Mouse (Mus musculus) hindbrain, embryonic 14.5 days (tissue): ENCODE data around the gene Kpna7. TPM values are rescaled to one million over a fixed set of nuclear protein-coding genes. Genes with fewer than 3 reads are reported as not detected.
"Not testable (repeated sequence)": the region's sequence is repeated elsewhere in the genome, so short reads cannot be mapped to it uniquely, and the experiment has no call there.

Experiments
- ATAC-seq: fragments of 200-750 bp; cut with Nextera tagmentation; 2 replicates; pipeline ENCODE4 v1.8.0; 2017; ENCODE audit warnings: moderate number of reproducible peaks, mild to moderate bottlenecking, moderate TSS enrichment, moderate library complexity; ENCODE audit not compliant: low FRiP score
- DNase-seq: peaks from one replicate; pipeline ENCODE4 v3.0.0-alpha.2; 2015; ENCODE audit warnings: low spot score
- H3K27ac ChIP-seq: fragments of 300-500 bp; sonication (generic); 2 replicates; pipeline ENCODE4 v1.5.1; 2014; ENCODE audit warnings: mild to moderate bottlenecking, moderate library complexity
- H3K27me3 ChIP-seq: fragments of 300-500 bp; sonication (generic); 2 replicates; pipeline ENCODE4 v1.6.1; 2014; ENCODE audit warnings: mild to moderate bottlenecking, low read length, mixed read lengths; ENCODE audit not compliant: control insufficient read depth, insufficient read depth
- H3K36me3 ChIP-seq: fragments of 300-500 bp; sonication (generic); replicated peaks from 2 replicates; pipeline ENCODE4 v1.6.1; 2014; ENCODE audit not compliant: control insufficient read depth, insufficient read depth
- H3K4me1 ChIP-seq: fragments of 300-500 bp; sonication (generic); replicated peaks from 2 replicates; pipeline ENCODE4 v1.6.1; 2014; ENCODE audit warnings: antibody characterized with exemption, low read length, mixed read lengths; ENCODE audit not compliant: control insufficient read depth, insufficient read depth
- H3K4me2 ChIP-seq: fragments of 300-500 bp; sonication (generic); replicated peaks from 2 replicates; pipeline ENCODE4 v1.6.1; 2014; ENCODE audit warnings: mild to moderate bottlenecking, moderate library complexity
- H3K4me3 ChIP-seq: fragments of 300-500 bp; sonication (generic); replicated peaks from 2 replicates; pipeline ENCODE4 v1.5.1; 2014; ENCODE audit warnings: mild to moderate bottlenecking, low read length
- H3K9ac ChIP-seq: fragments of 300-500 bp; sonication (generic); 2 replicates; pipeline ENCODE4 v1.6.1; 2014
- H3K9me3 ChIP-seq: fragments of 300-500 bp; sonication (generic); 2 replicates; pipeline ENCODE4 v1.6.1; 2016; ENCODE audit warnings: low read length; ENCODE audit not compliant: control insufficient read depth
- WGBS: fragments of 180-500 bp; shearing (Covaris S2); extraction: QIAGEN DNeasy Blood & Tissue Kit; methylation state at CpG from one replicate; pipeline ENCODE4 v1.1.7; 2014; 5-methylcytosine and 5-hydroxymethylcytosine counted together
- polyA plus RNA-seq: library from polyadenylated mRNA; unstranded; fragments of >200 nt; fragmentation: Nextera tagmentation; extraction: Ambion mirVana; gene quantifications from 2 replicates; pipeline ENCODE4 v1.2.1, GENCODE M21; 2014

Kpna7 gene
- polyA plus RNA-seq, 1 experiment from 2014 or later = not detected

DNA sequence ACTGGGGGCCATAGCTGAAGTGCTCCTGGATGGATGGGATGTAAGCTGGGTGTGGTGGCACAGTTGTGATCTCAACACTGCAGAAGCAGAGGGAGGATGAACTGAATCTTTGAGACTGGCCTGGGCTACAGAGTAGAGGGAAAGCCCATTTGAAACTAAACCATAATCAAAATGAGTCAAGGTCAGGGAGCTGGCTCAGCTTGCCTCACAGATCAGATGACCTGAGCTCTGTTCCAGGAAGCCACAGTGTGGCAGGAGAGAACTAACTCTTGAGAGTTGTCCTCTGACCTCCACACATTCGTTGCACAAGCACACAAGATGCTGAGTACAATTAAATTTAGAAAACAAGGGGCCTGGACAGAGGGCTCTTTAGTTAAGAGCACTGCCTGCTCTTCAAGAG lies 63.6 kb downstream of the Kpna7 start:
- H3K27me3 ChIP-seq, DNase-seq, H3K4me2 ChIP-seq, H3K27ac ChIP-seq, H3K4me1 ChIP-seq, ATAC-seq, H3K4me3 ChIP-seq, H3K9me3 ChIP-seq, H3K36me3 ChIP-seq, H3K9ac ChIP-seq: not testable (repeated sequence)
- WGBS = 45% methylated on average over 1 of the region's 1 CpGs

DNA sequence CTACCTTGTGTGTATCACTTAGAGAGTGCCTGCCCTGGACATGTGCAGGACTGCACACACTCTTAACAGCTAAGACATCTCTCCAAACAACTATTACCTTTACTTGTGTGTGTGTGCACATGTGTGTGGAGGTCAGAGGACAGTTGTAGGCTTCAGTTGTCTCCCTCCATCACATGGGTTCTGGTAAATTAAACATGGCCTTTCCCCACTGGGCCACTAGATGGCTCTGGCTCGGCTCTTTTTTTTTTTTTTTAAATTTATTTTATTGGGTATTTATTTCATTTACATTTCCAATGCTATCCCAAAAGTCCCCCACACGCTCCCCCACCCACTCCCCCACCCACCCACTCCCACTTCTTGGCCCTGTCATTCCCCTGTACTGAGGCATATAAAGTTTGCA lies 67.1 kb downstream of the Kpna7 start:
- not testable (repeated sequence) for H3K4me3 ChIP-seq, H3K9ac ChIP-seq, ATAC-seq, H3K36me3 ChIP-seq, H3K4me2 ChIP-seq, H3K4me1 ChIP-seq, H3K9me3 ChIP-seq, H3K27ac ChIP-seq, DNase-seq, H3K27me3 ChIP-seq
- 6% methylated on average over 1 of the region's 2 CpGs for WGBS

DNA sequence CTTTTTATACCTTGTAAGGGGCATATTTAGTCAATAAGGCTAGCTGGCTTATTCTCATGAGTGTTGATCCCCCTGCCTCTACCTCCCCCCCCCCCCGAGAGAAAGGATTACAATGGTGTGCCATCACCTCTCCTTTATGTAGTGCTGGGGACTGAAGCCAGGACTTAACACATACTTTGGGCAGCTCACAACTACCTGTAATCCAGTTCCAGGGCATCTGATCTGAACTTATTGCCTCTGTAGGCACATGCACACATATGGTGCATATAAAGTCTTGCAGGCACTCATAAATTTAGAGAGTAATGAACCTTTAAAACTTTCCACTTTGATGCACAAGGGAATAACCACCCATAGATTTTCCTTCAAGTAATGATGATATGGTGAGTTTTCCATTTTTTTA lies 69.6 kb downstream of the Kpna7 start:
- H3K36me3 ChIP-seq = no peaks in the 10 kb centered on the region
- WGBS = 95% methylated on average over 1 of the region's 1 CpGs
- H3K9ac ChIP-seq = no peak overlapping the region
- no peak overlapping the region for H3K4me3 ChIP-seq
- no peaks in the 10 kb centered on the region for H3K4me1 ChIP-seq
- DNase-seq = no peak
- no peaks in the 10 kb centered on the region for H3K27me3 ChIP-seq
- no peak for ATAC-seq
- no peak overlapping the region for H3K4me2 ChIP-seq
- no peak overlapping the region for H3K27ac ChIP-seq
- H3K9me3 ChIP-seq = no peaks in the 10 kb centered on the region

- Histone ChIP-seq H3K9me3 (no peaks in the 10 kb centered on the region), H3K4me2 (no peak overlapping the region), H3K9ac (no peak overlapping the region), H3K36me3 (no peaks in the 10 kb centered on the region), H3K27ac (no peak overlapping the region), H3K27me3 (no peaks in the 10 kb centered on the region), H3K4me1 (no peaks in the 10 kb centered on the region), H3K4me3 (no peak overlapping the region)
- 90% methylated on average over 15 of the region's 15 CpGs for WGBS
- ATAC-seq = no peak
- no peak for DNase-seq
Measured at GRCm38 (mm10) chr5:145008878-145009659, 74.8 kb downstream of the Kpna7 start.

- WGBS = 82% methylated on average over 6 of the region's 6 CpGs
- Histone ChIP-seq H3K9ac (no peak overlapping the region), H3K27me3 (no peaks in the 10 kb centered on the region), H3K4me1 (no peaks in the 10 kb centered on the region), H3K4me3 (no peak overlapping the region), H3K4me2 (no peak overlapping the region), H3K36me3 (no peaks in the 10 kb centered on the region), H3K27ac (no peak overlapping the region), H3K9me3 (no peaks in the 10 kb centered on the region)
- DNase-seq (no peak), ATAC-seq (no peak)
Measured at GRCm38 (mm10) chr5:145005596-145005995, 78.2 kb downstream of the Kpna7 start.

DNA sequence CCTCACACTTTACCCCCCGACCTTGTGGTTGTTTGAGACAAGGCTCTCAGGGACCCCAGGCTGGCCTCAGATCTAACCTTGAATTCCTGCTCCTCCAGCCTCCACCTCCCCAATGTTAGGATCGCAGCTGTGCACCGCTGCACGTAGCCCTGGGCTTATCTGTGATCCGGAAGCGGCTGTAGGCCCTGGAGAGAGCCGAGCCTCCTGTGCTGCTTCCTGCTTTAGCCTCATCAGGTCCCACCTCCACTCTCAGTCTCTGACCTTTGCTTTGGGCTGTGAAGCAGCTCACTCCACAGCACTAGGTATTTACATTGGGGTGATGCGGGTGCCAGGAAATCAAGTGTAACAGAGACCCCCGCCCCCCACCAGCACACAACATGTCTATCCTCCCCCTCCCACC lies 79.3 kb downstream of the Kpna7 start:
- WGBS = 85% methylated on average over 9 of the region's 9 CpGs
- DNase-seq (no peak), ATAC-seq (no peak)
- no peaks in the 10 kb centered on the region for H3K27me3 ChIP-seq
- H3K4me1 ChIP-seq = no peaks in the 10 kb centered on the region
- no peak overlapping the region for H3K4me3 ChIP-seq
- H3K27ac ChIP-seq = no peak overlapping the region
- H3K36me3 ChIP-seq = no peaks in the 10 kb centered on the region
- H3K4me2 ChIP-seq = no peak overlapping the region
- H3K9me3 ChIP-seq = no peaks in the 10 kb centered on the region
- H3K9ac ChIP-seq = no peak overlapping the region

DNA sequence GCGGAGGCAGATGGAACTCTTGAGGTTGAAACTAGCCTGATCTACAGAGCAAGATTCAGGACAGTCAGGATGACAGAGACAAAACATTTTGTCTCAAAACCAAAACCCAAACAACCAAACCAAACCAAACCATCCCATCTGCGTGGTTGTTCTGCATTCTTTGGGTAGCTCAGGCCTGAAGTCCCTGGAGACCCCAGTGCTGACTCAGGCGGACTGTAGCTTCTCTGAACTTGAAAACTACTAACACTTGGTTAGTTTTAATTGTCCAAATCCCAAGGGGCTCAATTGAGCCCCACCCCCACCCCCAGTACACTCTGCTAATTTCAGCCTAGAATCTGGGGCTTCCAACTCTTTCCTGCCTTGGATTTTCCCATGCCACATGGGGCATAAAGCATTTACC lies 80.5 kb downstream of the Kpna7 start:
- DNase-seq (no peak), ATAC-seq (no peak)
- 80% methylated on average over 3 of the region's 3 CpGs for WGBS
- Histone ChIP-seq H3K4me2 (no peak overlapping the region), H3K4me3 (no peak overlapping the region), H3K36me3 (no peaks in the 10 kb centered on the region), H3K9me3 (no peaks in the 10 kb centered on the region), H3K9ac (no peak overlapping the region), H3K4me1 (no peaks in the 10 kb centered on the region), H3K27ac (no peak overlapping the region), H3K27me3 (no peaks in the 10 kb centered on the region)

GRCm38 (mm10) chr5:144998491-144998890 lies 85.3 kb downstream of the Kpna7 start:
- H3K4me1 ChIP-seq = no peaks in the 10 kb centered on the region
- no peaks in the 10 kb centered on the region for H3K27me3 ChIP-seq
- no peak overlapping the region for H3K27ac ChIP-seq
- H3K36me3 ChIP-seq = no peaks in the 10 kb centered on the region
- ATAC-seq (no peak), DNase-seq (no peak)
- no peak overlapping the region for H3K4me3 ChIP-seq
- no peaks in the 10 kb centered on the region for H3K9me3 ChIP-seq
- 36% methylated on average over 2 of the region's 2 CpGs for WGBS
- no peak overlapping the region for H3K9ac ChIP-seq
- H3K4me2 ChIP-seq = no peak overlapping the region

- 86% methylated on average over 5 of the region's 5 CpGs for WGBS
- no peak overlapping the region for H3K9ac ChIP-seq
- ATAC-seq (no peak), DNase-seq (no peak)
- no peak overlapping the region for H3K27ac ChIP-seq
- no peaks in the 10 kb centered on the region for H3K36me3 ChIP-seq
- no peaks in the 10 kb centered on the region for H3K27me3 ChIP-seq
- no peaks in the 10 kb centered on the region for H3K4me1 ChIP-seq
- H3K4me2 ChIP-seq = no peak overlapping the region
- H3K4me3 ChIP-seq = no peak overlapping the region
- no peaks in the 10 kb centered on the region for H3K9me3 ChIP-seq
Measured at GRCm38 (mm10) chr5:144990481-144990880, 93.3 kb downstream of the Kpna7 start.

GRCm38 (mm10) chr5:144990051-144990450 lies 93.8 kb downstream of the Kpna7 start:
- no peak overlapping the region for H3K4me3 ChIP-seq
- ATAC-seq (no peak), DNase-seq (no peak)
- H3K27ac ChIP-seq = no peak overlapping the region
- H3K27me3 ChIP-seq = no peaks in the 10 kb centered on the region
- 38% methylated on average over 2 of the region's 2 CpGs for WGBS
- no peak overlapping the region for H3K4me2 ChIP-seq
- H3K36me3 ChIP-seq = no peaks in the 10 kb centered on the region
- no peaks in the 10 kb centered on the region for H3K4me1 ChIP-seq
- no peaks in the 10 kb centered on the region for H3K9me3 ChIP-seq
- H3K9ac ChIP-seq = no peak overlapping the region
